Mouse (Mus musculus) neural tube, embryonic 14.5 days (tissue): ENCODE measurements around the gene Shroom4. TPM values are rescaled to one million over a fixed set of nuclear protein-coding genes. Genes with fewer than 3 reads are reported as not detected.
"Not testable (repeated sequence)": the region's sequence is repeated elsewhere in the genome, so short reads cannot be mapped to it uniquely, and the experiment has no call there.

Experiments used
- ATAC-seq: fragments of 200-750 bp; cut with Nextera tagmentation; 2 replicates; pipeline ENCODE4 v1.8.0; 2017; ENCODE audit warnings: low read depth, mild to moderate bottlenecking, moderate TSS enrichment, moderate library complexity
- H3K27ac ChIP-seq: fragments of 300-500 bp; sonication (generic); 2 replicates; pipeline ENCODE4 v1.5.1; 2014; ENCODE audit warnings: low read depth, mild to moderate bottlenecking, control low read depth, low read length, moderate library complexity, mixed read lengths
- H3K27me3 ChIP-seq: fragments of 300-500 bp; sonication (generic); 2 replicates; pipeline ENCODE4 v1.6.1; 2014; ENCODE audit warnings: low read length; ENCODE audit not compliant: control insufficient read depth, insufficient read depth
- H3K36me3 ChIP-seq: fragments of 300-500 bp; sonication (generic); 2 replicates; pipeline ENCODE4 v1.6.1; 2014; ENCODE audit warnings: low read length, mixed read lengths; ENCODE audit not compliant: control insufficient read depth, insufficient read depth
- H3K4me1 ChIP-seq: fragments of 300-500 bp; sonication (generic); 2 replicates; pipeline ENCODE4 v1.6.1; 2014; ENCODE audit warnings: low read length; ENCODE audit not compliant: control insufficient read depth, insufficient read depth
- H3K4me2 ChIP-seq: fragments of 300-500 bp; sonication (generic); 2 replicates; pipeline ENCODE4 v1.6.1; 2014; ENCODE audit warnings: mild to moderate bottlenecking, low read depth, low read length, control low read depth
- H3K4me3 ChIP-seq: fragments of 300-500 bp; sonication (generic); 2 replicates; pipeline ENCODE4 v1.5.1; 2014; ENCODE audit warnings: low read depth, low read length, control low read depth, mixed read lengths
- H3K9ac ChIP-seq: fragments of 300-500 bp; sonication (generic); replicated peaks from 2 replicates; pipeline ENCODE4 v1.6.1; 2014; ENCODE audit warnings: low read depth, mild to moderate bottlenecking, control low read depth, low read length, mixed read lengths
- H3K9me3 ChIP-seq: fragments of 300-500 bp; sonication (generic); 2 replicates; pipeline ENCODE4 v1.6.1; 2016; ENCODE audit warnings: low read length; ENCODE audit not compliant: control insufficient read depth
- WGBS: fragments of 180-500 bp; shearing (Covaris S2); extraction: QIAGEN DNeasy Blood & Tissue Kit; methylation state at CpG from one replicate; pipeline ENCODE4 v1.1.7; 2014; 5-methylcytosine and 5-hydroxymethylcytosine counted together
- polyA plus RNA-seq: library from polyadenylated mRNA; unstranded; fragments of >200 nt; fragmentation: Nextera tagmentation; extraction: Ambion mirVana; gene quantifications from 2 replicates; pipeline ENCODE4 v1.2.1, GENCODE M21; 2014

Shroom4 gene
- polyA plus RNA-seq, 1 experiment from 2014 or later, result 1.7 TPM

DNA sequence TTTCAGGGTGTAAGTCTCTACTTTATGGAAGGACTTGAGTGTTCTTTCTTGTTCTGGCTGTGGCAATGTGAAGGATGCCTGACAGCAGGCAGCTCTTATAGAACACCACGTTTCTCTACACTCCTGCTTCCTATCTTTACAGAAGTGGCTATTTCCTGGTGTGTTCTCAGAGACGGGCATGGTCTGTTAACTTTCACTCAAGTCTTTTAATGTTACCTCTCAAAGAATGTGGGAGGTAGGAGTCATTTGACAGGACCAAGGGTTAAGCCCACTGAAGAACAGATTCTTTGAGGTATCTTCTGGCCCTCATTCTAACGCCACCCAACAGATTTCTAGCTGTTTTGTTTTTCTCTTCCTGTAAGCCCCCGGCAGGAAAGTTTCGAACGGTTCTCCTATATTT is 9.5 kb downstream of the Shroom4 start:
- no peaks in the 10 kb centered on the region for H3K4me1 ChIP-seq
- no peaks in the 10 kb centered on the region for H3K27me3 ChIP-seq
- no peak overlapping the region for H3K4me2 ChIP-seq
- H3K4me3 ChIP-seq, result no peak overlapping the region
- H3K9ac ChIP-seq, result no peak overlapping the region
- H3K36me3 ChIP-seq, result no peaks in the 10 kb centered on the region
- no peak for ATAC-seq
- H3K9me3 ChIP-seq, result no peaks in the 10 kb centered on the region
- H3K27ac ChIP-seq, result no peak overlapping the region
- 58% methylated on average over 6 of the region's 6 CpGs for WGBS

GRCm38 (mm10) chrX:6415412-6415811 is 15.8 kb downstream of the Shroom4 start:
- Histone ChIP-seq H3K4me2 (no peak overlapping the region), H3K4me1 (no peaks in the 10 kb centered on the region), H3K27me3 (no peaks in the 10 kb centered on the region), H3K36me3 (no peaks in the 10 kb centered on the region), H3K4me3 (no peak overlapping the region), H3K9me3 (no peaks in the 10 kb centered on the region), H3K9ac (no peak overlapping the region), H3K27ac (no peak overlapping the region)
- WGBS, result 54% methylated on average over 12 of the region's 12 CpGs
- ATAC-seq, result no peak

DNA sequence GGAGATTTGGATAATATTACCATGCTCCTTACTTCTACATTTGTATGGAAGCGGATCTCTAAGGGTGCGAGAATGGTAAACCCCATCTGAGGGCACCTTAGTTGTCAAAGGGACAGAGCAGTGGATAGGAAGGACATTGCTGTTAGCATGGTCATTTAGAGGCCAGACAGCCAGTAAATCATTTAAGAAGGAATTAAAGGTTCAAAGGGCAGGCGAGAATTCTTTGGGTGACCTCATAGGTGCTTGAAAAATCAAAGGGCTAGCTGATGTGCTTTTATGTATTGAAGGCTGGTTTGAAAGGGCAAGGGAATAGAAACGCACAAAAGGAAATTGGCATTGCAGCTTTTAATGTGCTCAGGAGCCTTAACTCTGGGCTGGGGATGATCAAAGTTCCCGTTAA is 16.3 kb downstream of the Shroom4 start:
- H3K4me3 ChIP-seq, result no peak overlapping the region
- no peaks in the 10 kb centered on the region for H3K9me3 ChIP-seq
- ATAC-seq, result no peak
- no peak overlapping the region for H3K27ac ChIP-seq
- H3K4me2 ChIP-seq, result no peak overlapping the region
- H3K36me3 ChIP-seq, result no peaks in the 10 kb centered on the region
- H3K27me3 ChIP-seq, result no peaks in the 10 kb centered on the region
- WGBS, result 43% methylated on average over 5 of the region's 5 CpGs
- H3K4me1 ChIP-seq, result no peaks in the 10 kb centered on the region
- H3K9ac ChIP-seq, result no peak overlapping the region

DNA sequence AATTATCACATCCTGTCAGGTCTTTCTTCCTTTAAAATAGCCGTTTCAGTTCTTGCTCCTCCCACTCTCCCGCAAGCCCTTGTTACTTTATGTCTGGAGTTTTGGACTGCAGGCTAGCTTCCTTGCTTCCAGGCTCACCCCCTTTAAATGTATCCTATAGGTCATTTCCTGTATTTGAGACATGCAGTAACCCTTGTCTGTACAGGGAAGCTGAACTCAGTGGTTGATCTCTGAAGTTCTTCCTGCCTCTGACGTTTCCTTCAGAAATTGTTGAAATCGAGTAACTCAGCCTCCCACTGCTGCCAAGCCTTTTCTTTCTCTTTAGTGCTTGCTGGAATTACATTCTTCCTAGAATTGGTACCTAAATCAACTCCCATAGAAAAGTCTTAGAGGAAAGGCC is 18.5 kb downstream of the Shroom4 start:
- no peak overlapping the region for H3K4me3 ChIP-seq
- no peak overlapping the region for H3K4me2 ChIP-seq
- H3K4me1 ChIP-seq, result no peaks in the 10 kb centered on the region
- no peaks in the 10 kb centered on the region for H3K36me3 ChIP-seq
- WGBS, result 34% methylated on average over 4 of the region's 4 CpGs
- no peaks in the 10 kb centered on the region for H3K9me3 ChIP-seq
- H3K27me3 ChIP-seq, result no peaks in the 10 kb centered on the region
- no peak overlapping the region for H3K27ac ChIP-seq
- no peak overlapping the region for H3K9ac ChIP-seq
- no peak for ATAC-seq

DNA sequence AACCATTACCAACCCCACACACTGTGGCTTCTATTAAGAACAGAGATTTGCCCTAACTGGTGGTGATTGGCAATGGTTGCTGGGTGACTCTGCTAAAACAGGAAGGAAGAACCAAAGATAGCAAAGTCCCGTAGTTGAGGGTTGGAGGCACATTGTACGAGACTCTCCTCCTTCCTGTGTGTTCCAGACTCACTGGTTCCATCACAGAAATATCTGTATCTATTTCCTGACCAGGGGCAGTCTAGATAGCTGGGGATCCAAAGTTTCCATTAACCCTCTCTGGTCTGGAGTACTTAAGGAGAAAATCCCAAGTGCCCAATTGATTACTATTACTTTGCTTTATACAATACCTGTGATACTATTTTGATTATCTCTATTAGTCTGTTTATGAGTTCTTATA is 35.6 kb downstream of the Shroom4 start:
- Histone ChIP-seq H3K4me3 (no peak overlapping the region), H3K27me3 (no peaks in the 10 kb centered on the region), H3K4me2 (no peak overlapping the region), H3K27ac (no peak overlapping the region), H3K9ac (no peak overlapping the region), H3K9me3 (no peaks in the 10 kb centered on the region), H3K36me3 (no peaks in the 10 kb centered on the region), H3K4me1 (no peaks in the 10 kb centered on the region)
- 81% methylated on average over 2 of the region's 2 CpGs for WGBS
- ATAC-seq, result no peak

DNA sequence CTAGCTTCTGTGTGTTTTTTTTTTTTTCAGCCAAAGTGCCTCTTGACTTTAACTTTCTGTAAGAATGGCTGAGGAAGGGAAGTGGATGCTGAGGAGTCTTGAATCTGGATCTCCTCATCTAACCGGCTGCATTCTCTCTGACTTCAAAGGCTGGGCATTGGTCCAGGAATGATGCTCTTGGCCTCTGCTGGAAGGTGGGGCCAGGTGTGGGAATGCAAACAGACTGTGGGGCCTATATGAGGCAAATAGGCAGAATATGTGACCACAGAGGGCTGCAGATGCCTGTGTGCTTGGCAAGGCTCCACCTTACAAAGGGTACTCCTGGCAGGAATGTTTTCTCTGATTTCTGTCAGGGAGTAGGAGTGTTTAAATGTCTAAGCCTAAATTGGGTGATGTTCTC is 46.8 kb downstream of the Shroom4 start:
- H3K9me3 ChIP-seq, result no peaks in the 10 kb centered on the region
- no peak for ATAC-seq

GRCm38 (mm10) chrX:6448001-6448400 is 48.3 kb downstream of the Shroom4 start:
- ATAC-seq, result no peak

More for the DNA sequence above, 46.8 kb downstream of the Shroom4 start:
- Histone ChIP-seq H3K9ac (no peak overlapping the region), H3K4me1 (no peaks in the 10 kb centered on the region), H3K27ac (no peak overlapping the region), H3K27me3 (no peaks in the 10 kb centered on the region), H3K4me3 (no peak overlapping the region), H3K36me3 (no peaks in the 10 kb centered on the region), H3K4me2 (no peak overlapping the region)
- 59% methylated on average over 1 of the region's 1 CpGs for WGBS

DNA sequence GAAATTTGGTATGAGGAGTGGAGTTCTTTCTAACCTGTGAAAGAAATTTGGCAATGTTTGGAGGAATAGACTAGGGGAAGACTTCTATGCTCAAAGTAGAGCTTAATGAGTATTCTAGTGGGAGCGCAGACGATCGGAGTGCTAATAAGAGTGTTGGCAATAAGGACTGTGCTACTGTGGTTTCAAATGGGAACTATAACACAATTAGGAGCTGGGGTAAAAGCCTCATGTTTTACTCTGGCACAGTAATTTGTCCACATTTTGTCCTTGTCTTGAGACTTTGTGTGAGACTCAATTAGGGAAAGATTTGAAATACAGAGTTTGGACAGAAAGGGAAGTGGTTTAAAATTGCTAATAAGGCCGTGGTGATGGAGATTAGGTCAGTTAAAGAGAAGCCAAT is 53.6 kb downstream of the Shroom4 start:
- no peaks in the 10 kb centered on the region for H3K9me3 ChIP-seq
- WGBS, result 81% methylated on average over 4 of the region's 4 CpGs
- no peak for ATAC-seq

More at GRCm38 (mm10) chrX:6448001-6448400, 48.3 kb downstream of the Shroom4 start:
- Histone ChIP-seq H3K4me2 (no peak overlapping the region), H3K9me3 (no peaks in the 10 kb centered on the region), H3K4me1 (no peaks in the 10 kb centered on the region), H3K4me3 (no peak overlapping the region), H3K36me3 (no peaks in the 10 kb centered on the region), H3K27ac (no peak overlapping the region), H3K27me3 (no peaks in the 10 kb centered on the region), H3K9ac (no peak overlapping the region)
- 37% methylated on average over 4 of the region's 4 CpGs for WGBS

DNA sequence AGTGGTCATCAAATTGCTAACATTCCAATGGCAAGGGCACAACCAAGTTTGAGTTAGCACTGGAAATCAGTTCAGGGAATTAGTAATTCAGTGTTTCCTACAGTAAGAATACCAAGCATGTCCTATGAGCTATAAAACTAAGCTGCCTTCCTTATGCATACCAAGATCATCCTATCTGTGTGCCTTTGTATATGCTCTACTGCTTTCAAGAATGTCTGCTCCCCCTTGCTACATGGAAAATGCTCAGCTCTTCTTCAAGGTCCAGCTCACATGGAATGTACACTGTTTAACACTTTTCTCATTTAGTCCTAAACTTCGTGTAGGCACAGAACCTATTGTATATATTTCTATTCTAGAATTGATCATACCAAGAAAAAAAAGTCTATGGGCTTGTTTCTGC is 69.6 kb downstream of the Shroom4 start:
- not testable (repeated sequence) for H3K9me3 ChIP-seq, H3K4me1 ChIP-seq, H3K36me3 ChIP-seq, H3K4me3 ChIP-seq, H3K9ac ChIP-seq, H3K4me2 ChIP-seq, H3K27me3 ChIP-seq, ATAC-seq, H3K27ac ChIP-seq
- no CpG with 5 or more reads among the region's 1 CpGs for WGBS

More for the DNA sequence above, 53.6 kb downstream of the Shroom4 start:
- Histone ChIP-seq H3K27me3 (no peaks in the 10 kb centered on the region), H3K4me2 (no peak overlapping the region), H3K36me3 (no peaks in the 10 kb centered on the region), H3K4me1 (no peaks in the 10 kb centered on the region), H3K9ac (no peak overlapping the region), H3K27ac (no peak overlapping the region), H3K4me3 (no peak overlapping the region)

DNA sequence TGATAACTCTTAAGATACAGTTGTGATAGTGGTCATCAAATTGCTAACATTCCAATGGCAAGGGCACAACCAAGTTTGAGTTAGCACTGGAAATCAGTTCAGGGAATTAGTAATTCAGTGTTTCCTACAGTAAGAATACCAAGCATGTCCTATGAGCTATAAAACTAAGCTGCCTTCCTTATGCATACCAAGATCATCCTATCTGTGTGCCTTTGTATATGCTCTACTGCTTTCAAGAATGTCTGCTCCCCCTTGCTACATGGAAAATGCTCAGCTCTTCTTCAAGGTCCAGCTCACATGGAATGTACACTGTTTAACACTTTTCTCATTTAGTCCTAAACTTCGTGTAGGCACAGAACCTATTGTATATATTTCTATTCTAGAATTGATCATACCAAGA is 72.9 kb downstream of the Shroom4 start:
- not testable (repeated sequence) for H3K36me3 ChIP-seq, H3K9me3 ChIP-seq, H3K4me1 ChIP-seq, H3K4me2 ChIP-seq, H3K4me3 ChIP-seq, H3K27ac ChIP-seq, ATAC-seq, H3K27me3 ChIP-seq, H3K9ac ChIP-seq
- WGBS, result no CpG with 5 or more reads among the region's 1 CpGs
